Mouse (Mus musculus): ENCODE measurements around the gene Zswim4. TPM values are rescaled to one million over a fixed set of nuclear protein-coding genes. Genes with fewer than 3 reads are reported as not detected.

The Zswim4 gene
- polyA plus RNA-seq, 1 experiment from 2014 or later, result 17.3 TPM

DNA sequence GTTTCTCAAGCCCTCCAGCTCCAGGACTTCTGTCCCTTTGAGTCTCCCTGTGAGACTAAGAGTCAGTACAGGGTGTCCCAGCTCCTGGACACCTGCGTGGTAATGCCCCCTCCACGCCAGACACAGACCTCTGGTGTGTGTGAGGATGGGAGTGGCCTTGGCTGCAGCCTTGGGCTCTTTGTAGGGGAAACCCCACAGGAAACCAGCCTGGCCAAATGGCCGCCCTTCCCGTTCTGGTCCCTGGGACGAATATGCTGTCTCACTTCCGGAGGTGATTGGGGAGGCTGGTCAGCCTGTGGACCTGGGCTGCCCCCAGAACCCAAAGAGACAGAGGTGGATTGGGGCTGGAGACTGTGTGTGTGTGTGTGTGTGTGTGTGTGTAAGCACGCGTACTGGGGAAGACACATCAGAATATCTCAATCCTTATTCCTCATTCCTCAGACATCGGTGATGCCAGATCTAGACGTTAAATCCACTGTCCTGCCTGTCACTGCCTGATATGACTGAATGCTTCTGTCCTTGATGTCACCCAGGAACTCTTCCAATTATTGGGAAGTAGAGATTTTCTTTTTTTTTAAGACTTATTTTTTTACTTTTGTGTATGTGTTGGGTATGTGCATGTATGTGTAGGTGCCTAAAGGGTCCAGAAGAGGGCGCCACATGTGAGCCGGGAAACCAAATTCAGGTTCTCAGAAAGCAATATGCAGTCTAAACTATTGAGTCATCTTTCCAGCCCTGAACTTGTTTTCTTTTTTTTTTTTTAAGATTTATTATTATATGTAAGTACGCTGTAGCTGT is 32.7 kb downstream of the Zswim4 start:
- H3K4me1 ChIP-seq, result peaks cover 81% of the 10 kb centered on the region
- 41% methylated on average over 13 of the region's 13 CpGs for WGBS

DNA sequence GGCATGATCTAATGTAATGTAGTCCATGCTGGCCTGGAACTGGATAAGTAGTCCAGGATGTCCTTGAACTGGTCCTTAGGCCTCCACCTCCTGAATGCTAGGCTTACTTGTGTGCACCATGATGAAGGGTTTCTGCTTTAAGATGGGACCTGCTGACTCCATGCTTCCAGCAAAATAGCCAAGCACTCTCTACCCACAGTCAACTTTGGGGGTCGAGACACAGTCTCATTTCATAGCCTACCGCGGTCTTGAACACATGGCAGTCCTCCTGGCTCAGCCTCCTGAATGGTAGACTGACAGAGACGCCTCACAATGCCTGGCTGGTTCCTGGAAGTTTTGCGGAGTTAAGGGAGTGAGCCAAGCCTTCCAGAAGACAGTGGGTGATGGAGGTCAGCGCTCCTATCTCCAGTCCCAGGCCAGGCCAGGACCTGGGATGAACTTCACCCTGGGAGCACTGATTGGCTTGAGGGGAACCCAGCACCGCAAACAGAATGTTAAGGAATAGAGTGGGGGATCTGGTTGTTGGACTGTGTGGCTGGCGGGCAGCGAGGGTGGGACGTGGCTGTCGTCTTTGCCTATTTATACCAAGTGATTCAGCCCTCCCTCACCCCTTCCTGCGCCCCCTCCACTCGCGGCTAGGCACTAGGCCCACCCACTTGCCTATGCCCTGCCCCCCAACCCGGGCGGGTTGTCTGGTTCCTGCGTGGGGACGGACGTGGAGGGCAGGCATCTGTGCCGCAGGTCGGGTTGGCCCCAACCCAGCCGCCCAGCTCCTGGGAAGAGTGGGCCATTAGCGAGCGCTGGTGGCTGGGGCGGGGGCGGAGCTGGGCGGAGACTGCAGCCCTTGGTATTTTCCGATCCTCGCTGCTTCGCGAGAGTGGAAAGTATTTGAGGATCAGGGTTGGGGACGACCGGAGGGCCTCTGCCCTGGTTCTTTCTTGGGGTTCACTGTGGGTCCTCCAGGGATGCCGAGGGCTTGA is 33.6 kb downstream of the Zswim4 start:
- ATAC-seq (replicated peaks; ENCODE audit: low FRiP score), result peak; percentile 41; the same call in 1 of the 2 replicates
- Histone ChIP-seq H3K27me3 (no peaks in the 10 kb centered on the region), H3K4me1 (peaks cover 81% of the 10 kb centered on the region), H3K27ac (peak overlapping the region; percentile 97), H3K4me2 (peak overlapping the region; percentile 84), H3K9ac (peak overlapping the region; percentile 59), H3K4me3 (replicated peaks) (peak overlapping the region; percentile 67), H3K36me3 (peaks cover 17% of the 10 kb centered on the region), H3K9me3 (replicated peaks) (no peaks in the 10 kb centered on the region)
- WGBS, result 9% methylated on average over 34 of the region's 34 CpGs

More for the DNA sequence above, 32.7 kb downstream of the Zswim4 start:
- Histone ChIP-seq H3K4me2 (peak overlapping the region; percentile 84), H3K9ac (peak overlapping the region; percentile 59), H3K27ac (peak overlapping the region; percentile 97), H3K9me3 (replicated peaks) (no peaks in the 10 kb centered on the region), H3K36me3 (peaks cover 26% of the 10 kb centered on the region), H3K27me3 (no peaks in the 10 kb centered on the region), H3K4me3 (replicated peaks) (peak overlapping the region; percentile 67)
- ATAC-seq (replicated peaks; ENCODE audit: low FRiP score), result 0 out of 2 replicates have a peak, but pooled peaks have one; percentile 4

DNA sequence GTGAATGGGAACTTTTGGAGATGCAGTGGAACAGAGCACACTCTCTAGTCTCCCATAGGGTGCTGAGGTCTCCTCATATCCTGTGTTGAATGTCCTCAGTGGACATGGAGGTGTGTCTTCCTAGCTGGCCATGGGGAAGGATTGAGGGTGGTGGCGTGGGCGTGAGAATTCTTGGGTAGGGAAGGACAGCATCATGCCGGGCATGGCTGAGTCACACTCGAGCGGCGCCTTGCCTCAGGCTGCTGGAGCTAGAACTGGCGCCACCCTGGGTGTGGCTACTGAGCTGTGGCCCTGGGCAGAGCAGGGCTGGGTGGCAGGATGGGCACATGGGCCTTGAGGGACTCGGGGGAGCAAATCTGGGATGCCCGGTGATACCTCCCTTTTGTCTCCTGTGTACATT is 34.4 kb downstream of the Zswim4 start:
- H3K4me1 ChIP-seq, result peaks cover 81% of the 10 kb centered on the region
- WGBS, result 70% methylated on average over 9 of the region's 9 CpGs
- H3K27ac ChIP-seq, result peak overlapping the region; percentile 97
- H3K4me2 ChIP-seq, result peak overlapping the region; percentile 84
- H3K9ac ChIP-seq, result peak overlapping the region; percentile 72; the same call in 1 of the 2 replicates
- H3K27me3 ChIP-seq, result no peaks in the 10 kb centered on the region
- H3K36me3 ChIP-seq, result peaks cover 17% of the 10 kb centered on the region
- no peak for ATAC-seq (replicated peaks; ENCODE audit: low FRiP score)
- peak overlapping the region; percentile 67 for H3K4me3 ChIP-seq (replicated peaks)
- H3K9me3 ChIP-seq (replicated peaks), result no peaks in the 10 kb centered on the region

DNA sequence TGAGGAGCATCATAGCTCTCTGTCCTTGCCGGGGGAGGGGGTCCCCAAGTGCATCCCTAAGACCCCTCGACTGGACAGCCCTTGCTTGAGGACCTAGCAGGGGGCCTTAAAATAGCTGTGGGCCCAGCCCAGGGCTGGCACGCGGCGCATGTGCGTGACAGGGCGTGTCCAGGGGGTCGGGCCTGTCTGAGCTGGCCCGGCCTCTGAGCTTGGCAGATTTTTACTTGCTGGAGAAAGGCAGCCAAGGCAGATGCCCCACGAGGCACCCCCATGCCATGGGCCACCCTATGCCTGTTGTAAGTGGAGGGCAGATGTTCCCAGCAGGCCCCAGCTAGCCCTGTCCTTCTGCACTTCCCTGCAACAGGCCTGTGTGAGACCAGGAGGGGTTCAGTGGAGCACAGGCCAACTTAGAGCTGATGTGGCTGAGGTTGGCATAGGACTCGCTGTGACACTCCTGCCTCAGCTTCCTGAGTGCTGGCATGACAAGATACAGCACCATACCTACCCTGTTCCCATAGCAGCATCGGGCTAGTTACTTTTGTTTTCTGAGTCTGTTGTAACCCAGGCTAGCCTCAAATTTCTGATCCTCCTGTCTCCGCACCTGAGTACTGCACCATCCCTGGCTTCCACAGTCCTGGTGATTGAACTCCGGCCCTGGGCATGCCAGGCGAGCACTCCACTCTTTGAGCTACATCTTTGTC is 35.2 kb downstream of the Zswim4 start:
- no peak for ATAC-seq (replicated peaks; ENCODE audit: low FRiP score)
- H3K9me3 ChIP-seq (replicated peaks), result no peaks in the 10 kb centered on the region
- peak overlapping the region; percentile 84 for H3K4me2 ChIP-seq
- peak overlapping the region; percentile 72 for H3K9ac ChIP-seq
- WGBS, result 44% methylated on average over 15 of the region's 15 CpGs
- H3K4me1 ChIP-seq, result peaks cover 81% of the 10 kb centered on the region
- H3K27ac ChIP-seq, result peak overlapping the region; percentile 97
- no peaks in the 10 kb centered on the region for H3K27me3 ChIP-seq
- H3K4me3 ChIP-seq (replicated peaks), result peak overlapping the region; percentile 67
- H3K36me3 ChIP-seq, result peaks cover 16% of the 10 kb centered on the region

DNA sequence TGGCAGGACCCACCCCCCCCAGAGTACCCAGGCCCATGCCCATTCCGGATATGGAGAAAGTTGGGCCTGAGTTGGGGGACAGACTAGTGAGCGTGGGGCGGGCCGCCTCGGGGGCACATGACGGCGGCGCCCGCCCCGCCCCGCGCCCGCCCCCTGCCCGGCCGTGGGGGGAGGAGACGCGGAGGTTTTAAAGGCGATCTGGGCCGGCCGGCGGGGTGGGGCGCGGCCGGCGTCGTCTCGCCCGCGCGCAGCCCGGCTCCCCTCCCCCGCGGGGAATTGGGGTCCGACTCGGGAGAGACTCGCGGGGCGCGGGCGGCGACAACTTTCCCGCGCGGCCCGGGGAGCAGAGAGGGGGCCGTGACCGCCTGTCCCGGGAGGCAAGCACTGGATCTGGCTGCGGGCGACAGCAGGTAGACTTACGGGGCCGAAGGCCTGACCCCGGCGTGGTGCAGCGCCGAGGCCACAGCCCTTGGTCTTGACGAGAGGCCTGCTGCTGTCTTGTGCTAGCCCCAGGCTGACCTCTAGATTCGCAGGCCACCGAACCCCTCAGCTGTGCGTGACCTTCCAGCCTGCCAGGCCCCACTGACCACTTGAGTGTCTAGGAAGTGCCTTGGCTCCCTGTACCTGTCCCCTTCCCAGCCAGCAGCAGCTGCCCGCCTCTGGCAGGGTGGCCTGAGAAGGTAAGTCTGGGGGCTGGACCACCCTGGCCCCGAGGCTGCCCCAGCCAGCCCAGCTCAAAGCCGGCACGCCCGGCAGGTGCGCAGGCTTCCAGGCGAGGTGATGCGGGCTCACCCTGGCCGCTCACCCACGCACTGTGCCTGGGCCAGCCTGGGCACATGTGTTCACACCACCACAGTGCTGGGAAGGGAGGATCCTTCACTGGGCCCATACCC is 36.0 kb downstream of the Zswim4 start:
- WGBS, result 3% methylated on average over 50 of the region's 70 CpGs
- Histone ChIP-seq H3K4me2 (peak overlapping the region; percentile 84), H3K4me3 (replicated peaks) (peak overlapping the region; percentile 67), H3K9me3 (replicated peaks) (no peaks in the 10 kb centered on the region), H3K4me1 (peaks cover 81% of the 10 kb centered on the region), H3K27ac (peak overlapping the region; percentile 97), H3K27me3 (no peaks in the 10 kb centered on the region), H3K36me3 (peaks cover 11% of the 10 kb centered on the region), H3K9ac (peak overlapping the region; percentile 72)
- peak; percentile 33 for ATAC-seq (replicated peaks; ENCODE audit: low FRiP score)

DNA sequence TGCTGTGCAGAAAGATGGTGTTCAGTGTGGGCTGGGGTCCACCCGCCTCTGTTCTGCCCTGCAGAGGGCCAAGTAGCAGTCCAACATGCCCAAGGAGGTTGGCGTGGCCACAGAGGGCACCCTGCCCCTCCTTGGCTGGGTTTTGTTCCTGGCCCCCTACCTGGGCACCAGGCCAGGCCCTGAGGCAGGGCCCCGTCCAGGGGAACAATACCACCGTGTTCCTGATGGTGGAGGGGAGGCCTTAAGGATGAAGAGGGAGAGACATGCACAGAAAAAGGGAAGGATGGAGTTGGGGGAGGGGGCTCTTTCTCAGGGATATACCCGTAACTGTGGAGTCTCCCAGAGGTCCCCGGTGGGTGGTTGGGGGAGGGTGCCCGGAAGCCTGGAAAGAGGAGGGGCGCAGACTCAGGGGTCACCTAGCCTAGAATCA is 36.7 kb downstream of the Zswim4 start:
- peak overlapping the region; percentile 72 for H3K9ac ChIP-seq
- 20% methylated on average over 8 of the region's 8 CpGs for WGBS
- H3K4me1 ChIP-seq, result peaks cover 80% of the 10 kb centered on the region
- H3K4me2 ChIP-seq, result peak overlapping the region; percentile 84
- H3K27ac ChIP-seq, result peak overlapping the region; percentile 97
- H3K9me3 ChIP-seq (replicated peaks), result no peaks in the 10 kb centered on the region
- H3K36me3 ChIP-seq, result peaks cover 5% of the 10 kb centered on the region; the same call in 1 of the 2 replicates
- peak overlapping the region; percentile 67 for H3K4me3 ChIP-seq (replicated peaks)
- H3K27me3 ChIP-seq, result no peaks in the 10 kb centered on the region
- no peak; the same call in 1 of the 2 replicates for ATAC-seq (replicated peaks; ENCODE audit: low FRiP score)

DNA sequence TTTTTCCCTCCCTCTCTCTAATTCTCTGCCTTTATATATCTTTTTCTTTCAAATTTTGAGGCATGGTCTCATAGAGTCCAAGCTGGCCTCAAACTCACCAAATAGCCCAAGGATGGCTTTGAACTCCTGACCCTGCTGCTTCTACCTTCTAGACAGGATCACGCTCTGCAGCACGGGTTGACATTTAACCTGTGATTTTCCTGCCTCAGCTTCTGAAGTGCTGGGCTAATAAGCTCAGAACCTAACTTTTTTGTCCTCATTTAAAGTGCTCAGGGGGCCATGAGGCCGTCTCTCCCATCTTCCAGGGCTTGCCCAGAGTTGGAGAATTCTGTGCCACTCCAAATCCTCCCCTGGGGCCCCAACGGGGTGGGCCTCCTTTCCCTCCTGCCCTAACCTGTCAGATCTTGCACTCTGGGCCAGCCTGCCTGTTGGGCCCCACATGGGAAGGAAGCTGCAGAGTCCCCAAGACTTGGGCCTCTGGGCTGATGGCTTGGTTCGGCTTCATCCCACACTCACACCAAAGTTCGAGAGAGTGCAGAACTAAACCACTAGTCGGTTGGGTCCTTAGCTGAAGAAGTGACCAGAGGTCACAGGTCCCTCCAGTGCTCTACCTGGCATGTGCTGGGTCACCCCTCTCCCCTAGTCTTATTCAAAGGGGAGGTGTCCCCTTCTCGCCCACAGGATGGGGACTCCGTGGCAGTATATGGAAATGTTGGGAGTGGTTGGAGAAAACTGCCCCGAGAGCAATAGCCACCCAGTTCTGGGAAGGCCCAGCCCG is 37.3 kb downstream of the Zswim4 start:
- H3K27me3 ChIP-seq, result no peaks in the 10 kb centered on the region
- H3K9ac ChIP-seq, result peak overlapping the region; percentile 72; the same call in 1 of the 2 replicates
- H3K4me3 ChIP-seq (replicated peaks), result peak overlapping the region; percentile 67; the same call in 1 of the 2 replicates
- no peak for ATAC-seq (replicated peaks; ENCODE audit: low FRiP score)
- H3K4me2 ChIP-seq, result peak overlapping the region; percentile 84
- H3K36me3 ChIP-seq, result no peaks in the 10 kb centered on the region
- H3K4me1 ChIP-seq, result peaks cover 74% of the 10 kb centered on the region
- H3K27ac ChIP-seq, result peak overlapping the region; percentile 97
- 41% methylated on average over 11 of the region's 11 CpGs for WGBS
- no peaks in the 10 kb centered on the region for H3K9me3 ChIP-seq (replicated peaks)

DNA sequence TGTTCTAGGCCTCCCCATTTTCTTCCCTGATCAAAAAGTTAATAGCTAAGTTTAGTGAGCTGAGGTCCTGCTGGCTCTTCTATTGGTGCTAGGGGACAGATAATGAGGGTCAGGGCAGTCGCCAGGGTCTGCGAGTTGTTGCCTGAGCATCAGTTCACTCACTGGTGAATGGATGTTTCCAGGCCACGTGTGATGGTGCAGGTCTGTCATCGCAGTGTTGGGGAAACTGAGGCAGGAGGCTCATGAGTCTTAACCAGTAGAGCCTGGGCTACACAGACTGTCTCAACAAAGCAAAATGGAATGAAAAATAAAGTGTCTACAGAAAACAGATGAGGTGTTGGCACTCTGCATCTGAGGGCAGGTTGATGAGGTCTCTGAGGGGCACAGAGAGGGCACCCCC is 38.0 kb downstream of the Zswim4 start:
- Histone ChIP-seq H3K4me1 (peaks cover 68% of the 10 kb centered on the region), H3K27me3 (no peaks in the 10 kb centered on the region), H3K36me3 (no peaks in the 10 kb centered on the region), H3K9me3 (replicated peaks) (no peaks in the 10 kb centered on the region), H3K4me3 (replicated peaks) (no peak overlapping the region), H3K4me2 (peak overlapping the region; percentile 64), H3K27ac (peak overlapping the region; percentile 97), H3K9ac (no peak overlapping the region)
- ATAC-seq (replicated peaks; ENCODE audit: low FRiP score), result no peak
- WGBS, result 28% methylated on average over 4 of the region's 4 CpGs

DNA sequence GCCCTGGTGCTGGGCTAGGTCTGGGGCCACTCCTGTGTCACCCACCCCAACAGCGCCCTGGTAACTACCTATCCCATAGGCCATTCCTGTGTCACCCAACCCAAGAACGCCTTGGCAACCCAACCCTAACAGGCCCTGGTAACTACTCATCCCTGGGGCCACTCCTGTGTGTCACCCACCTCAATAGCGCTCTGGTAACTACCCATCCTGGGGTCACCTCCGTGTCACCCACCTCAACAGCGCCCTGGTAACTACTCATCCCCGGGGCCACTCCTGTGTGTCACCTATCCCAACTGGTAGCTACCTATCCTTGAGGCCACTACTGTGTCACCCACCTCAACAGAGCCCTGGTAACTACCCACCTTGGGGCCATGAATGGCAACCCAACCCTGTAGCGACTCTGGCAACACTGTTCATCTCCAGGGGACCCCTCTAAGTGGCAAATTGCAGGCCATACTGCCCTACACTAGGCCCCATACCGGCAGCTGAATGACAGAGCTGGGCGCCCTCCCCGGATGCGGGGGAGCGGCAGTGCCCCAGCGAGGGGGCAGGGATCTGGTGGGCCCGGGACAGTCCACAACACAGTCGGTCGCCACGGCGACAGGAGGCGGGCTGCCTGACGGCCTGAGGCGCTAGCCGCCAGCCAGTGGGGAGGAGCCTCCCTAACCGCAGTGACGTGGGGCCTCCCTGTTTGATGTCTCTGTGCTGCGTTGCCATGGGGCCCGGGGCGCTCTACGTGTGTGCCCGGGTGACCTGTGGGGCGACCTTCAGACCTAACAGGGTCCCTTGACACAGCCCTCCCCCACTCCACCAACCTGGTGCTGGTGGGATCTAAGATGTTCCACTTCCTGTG is 38.7 kb downstream of the Zswim4 start:
- Histone ChIP-seq H3K4me1 (peaks cover 62% of the 10 kb centered on the region), H3K27me3 (no peaks in the 10 kb centered on the region)
- WGBS, result 1% methylated on average over 30 of the region's 30 CpGs

More for the DNA sequence above, 38.7 kb downstream of the Zswim4 start:
- H3K27ac ChIP-seq, result peak overlapping the region; percentile 97
- no peaks in the 10 kb centered on the region for H3K9me3 ChIP-seq (replicated peaks)
- peak; percentile 78 for ATAC-seq (replicated peaks; ENCODE audit: low FRiP score)
- no peaks in the 10 kb centered on the region for H3K36me3 ChIP-seq
- H3K4me2 ChIP-seq, result peak overlapping the region; percentile 64
- peak overlapping the region; percentile 56 for H3K4me3 ChIP-seq (replicated peaks)
- H3K9ac ChIP-seq, result peak overlapping the region; percentile 41

Data from kidney, embryonic 15.5 days (tissue).